Mouse (Mus musculus) megakaryocyte, embryonic 14.5 days (primary cell): Measurements from ENCODE around the gene Rad51b.

ENCODE experiments used
- FLI1 ChIP-seq: IDR thresholded peaks from 2 replicates; pipeline ENCODE4 v1.6.1; 2012; ENCODE audit warnings: low read length, inconsistent platforms, mixed read lengths
- GATA1 ChIP-seq: IDR thresholded peaks from 3 replicates; pipeline ENCODE4 v1.6.1; 2012; ENCODE audit warnings: mixed read lengths, low read length, inconsistent platforms, borderline replicate concordance

DNA sequence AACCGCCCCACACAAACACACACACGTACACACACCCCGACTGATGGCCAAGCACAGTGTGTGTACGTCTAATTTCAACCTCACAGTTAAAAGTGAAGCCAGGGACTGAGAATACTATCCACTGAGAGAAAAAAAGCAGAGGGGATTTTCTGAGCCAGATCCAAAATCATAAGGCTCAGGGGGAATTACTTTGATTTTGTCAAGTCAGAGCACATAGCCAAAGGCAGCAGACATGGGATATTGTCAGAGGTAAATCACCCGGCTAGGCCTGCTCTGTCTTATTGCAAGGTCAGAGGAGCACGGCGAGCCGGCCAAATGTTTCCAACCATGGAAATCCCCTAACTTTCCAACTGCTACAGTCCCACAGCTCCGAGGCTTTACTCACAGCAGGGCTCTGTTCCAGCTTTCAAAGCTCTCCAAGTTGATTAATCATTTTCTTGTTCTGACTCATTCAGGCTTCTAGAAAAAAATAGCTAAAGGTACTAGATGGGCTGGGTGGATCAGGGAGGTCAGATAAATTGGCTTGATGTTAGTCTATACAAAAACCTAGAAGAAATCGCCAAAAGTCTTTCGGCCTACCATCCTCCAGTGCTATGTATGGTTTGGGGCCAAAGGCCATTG, 303.2 kb downstream of the Rad51b start:
- no peak for TF ChIP-seq GATA1
- TF ChIP-seq FLI1: no peak
